8 mouse cellular contexts compared by ENCODE assay signal in the genomic region with DNA sequence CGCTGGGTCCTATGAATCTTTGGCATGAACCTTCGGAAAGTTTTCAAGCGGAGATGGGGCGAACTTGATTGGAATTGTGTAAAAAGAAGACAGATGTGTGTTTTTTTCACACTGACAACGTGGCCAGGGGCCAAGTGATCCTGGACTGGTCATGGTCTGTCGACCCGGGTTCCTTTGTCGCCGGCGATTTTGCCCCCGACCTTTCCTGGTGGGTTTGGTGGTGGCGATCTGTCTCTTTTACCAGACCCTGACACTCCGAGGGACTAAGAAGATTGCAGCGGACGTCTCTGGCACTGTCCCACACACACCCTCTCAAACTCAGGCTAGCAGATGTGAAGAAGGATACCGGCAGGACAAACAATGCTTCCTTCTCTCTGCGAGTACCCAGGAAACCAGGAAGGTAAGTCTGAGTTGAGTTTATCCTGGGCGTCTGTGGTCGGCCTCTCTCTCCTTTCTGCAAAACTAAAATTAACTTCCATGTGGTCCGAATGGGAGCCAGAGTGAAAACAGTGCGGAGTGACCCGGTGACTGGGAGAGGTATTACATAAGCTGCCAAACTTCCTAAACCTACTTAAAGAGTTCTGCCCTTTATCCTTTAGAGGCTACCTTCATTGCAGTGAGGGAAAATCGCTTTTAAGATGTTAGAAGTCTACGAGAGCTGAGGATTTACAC. TPM values are rescaled to one million over a fixed set of nuclear protein-coding genes. Genes with fewer than 3 reads are reported as not detected.
DNase-seq lines count a peak whose midpoint lies in the region; ATAC-seq lines count a peak whose summit lies in the region.

No protein-coding gene starts in this region.

- peak overlapping the region; percentile 83 for H3K4me2 ChIP-seq in embryonic facial prominence, embryonic 13.5 days
- H3K4me2 ChIP-seq in heart, embryonic 15.5 days, result peak overlapping the region; percentile 82
- H3K4me2 ChIP-seq in midbrain, embryonic 13.5 days (replicated peaks), result peak overlapping the region; percentile 93

- peak overlapping the region; percentile 81 for H3K9ac ChIP-seq in embryonic facial prominence, embryonic 13.5 days
- peak overlapping the region; percentile 56 for H3K9ac ChIP-seq in heart, embryonic 15.5 days
- H3K9ac ChIP-seq in midbrain, embryonic 13.5 days (replicated peaks), result no peak overlapping the region

- H3K4me3 ChIP-seq in embryonic facial prominence, embryonic 13.5 days, result peak overlapping the region; percentile 59
- peak overlapping the region; percentile 57 for H3K4me3 ChIP-seq in heart, embryonic 15.5 days
- H3K4me3 ChIP-seq in midbrain, embryonic 13.5 days (replicated peaks), result peak overlapping the region; percentile 49

- no peak for ATAC-seq in embryonic facial prominence, embryonic 13.5 days (ENCODE audit: insufficient number of reproducible peaks, insufficient read depth, low FRiP score, low TSS enrichment, low read depth)
- ATAC-seq in heart, embryonic 15.5 days (replicated peaks; ENCODE audit: insufficient number of reproducible peaks, insufficient read depth, low FRiP score, low read depth), result no peak
- no peak for ATAC-seq in midbrain, embryonic 13.5 days

- no peaks in the 10 kb centered on the region for H3K9me3 ChIP-seq in embryonic facial prominence, embryonic 13.5 days
- H3K9me3 ChIP-seq in heart, embryonic 15.5 days (replicated peaks), result no peaks in the 10 kb centered on the region
- no peaks in the 10 kb centered on the region for H3K9me3 ChIP-seq in midbrain, embryonic 13.5 days

- H3K36me3 ChIP-seq in embryonic facial prominence, embryonic 13.5 days, result no peaks in the 10 kb centered on the region
- H3K36me3 ChIP-seq in heart, embryonic 15.5 days, result no peaks in the 10 kb centered on the region
- H3K36me3 ChIP-seq in midbrain, embryonic 13.5 days, result no peaks in the 10 kb centered on the region

- WGBS in embryonic facial prominence, embryonic 13.5 days, result 5% methylated on average over 24 of the region's 24 CpGs
- whole genome bisulfite sequencing in heart, embryonic 15.5 days, result 8% methylated on average over 24 of the region's 24 CpGs
- WGBS in midbrain, embryonic 13.5 days, result 8% methylated on average over 24 of the region's 24 CpGs

- no peaks in the 10 kb centered on the region for H3K27me3 ChIP-seq in embryonic facial prominence, embryonic 13.5 days
- no peaks in the 10 kb centered on the region for H3K27me3 ChIP-seq in heart, embryonic 15.5 days
- peaks cover 40% of the 10 kb centered on the region for H3K27me3 ChIP-seq in midbrain, embryonic 13.5 days

- peaks cover 6% of the 10 kb centered on the region for H3K4me1 ChIP-seq in embryonic facial prominence, embryonic 13.5 days
- peaks cover 13% of the 10 kb centered on the region; the same call in 1 of the 2 replicates for H3K4me1 ChIP-seq in heart, embryonic 15.5 days (replicated peaks)
- H3K4me1 ChIP-seq in midbrain, embryonic 13.5 days (replicated peaks), result peaks cover 20% of the 10 kb centered on the region

- peak; percentile 64 for DNase-seq in adrenal gland, postnatal 14 days
- peak; percentile 53 for DNase-seq in kidney, postnatal 14 days
- DNase-seq in spleen, postnatal 4 days (ENCODE audit: low spot score in 2 of 2), result no peak
- no peak for DNase-seq in c-Kit-positive CD71-positive TER-119-positive erythroid progenitor cells, embryonic 14.5 days (ENCODE audit: low spot score)
- DNase-seq in spleen, postnatal 36 days (ENCODE audit: low spot score in 2 of 2), result no peak

- peak overlapping the region; percentile 89 for H3K27ac ChIP-seq in embryonic facial prominence, embryonic 13.5 days
- peak overlapping the region; percentile 37 for H3K27ac ChIP-seq in heart, embryonic 15.5 days
- no peak overlapping the region for H3K27ac ChIP-seq in midbrain, embryonic 13.5 days

RNA-seq across cellular contexts. Expression of a gene that starts 1.1 kb away (rescaled TPM):
- total RNA-seq in adrenal gland, postnatal 14 days (2021), result 31.3 and 35.4 TPM in 2 replicates
- 42.6 and 43.4 TPM in 2 replicates for polyA plus RNA-seq in embryonic facial prominence, embryonic 13.5 days (2015; fragmentation: Nextera tagmentation; extraction: Ambion mirVana)
- 4.7 and 5.7 TPM in 2 replicates for polyA plus RNA-seq in heart, embryonic 15.5 days (2015; fragmentation: Nextera tagmentation; extraction: Ambion mirVana)
- polyA plus RNA-seq in midbrain, embryonic 13.5 days (2015; fragmentation: Nextera tagmentation; extraction: Ambion mirVana), result 2.8 and 3.2 TPM in 2 replicates

RNA-seq across cellular contexts. Expression of a gene that starts 37.4 kb away (rescaled TPM):
- total RNA-seq in adrenal gland, postnatal 14 days (2021), result 24.1 and 26.9 TPM in 2 replicates
- 60.6 and 67.0 TPM in 2 replicates for polyA plus RNA-seq in embryonic facial prominence, embryonic 13.5 days (2015; fragmentation: Nextera tagmentation; extraction: Ambion mirVana)
- 28.8 and 36.6 TPM in 2 replicates for polyA plus RNA-seq in heart, embryonic 15.5 days (2015; fragmentation: Nextera tagmentation; extraction: Ambion mirVana)
- polyA plus RNA-seq in midbrain, embryonic 13.5 days (2015; fragmentation: Nextera tagmentation; extraction: Ambion mirVana), result 46.2 and 63.1 TPM in 2 replicates

Comparison
In these comparisons a context has a peak if more than half of its experiments do, and no peak if none do; other contexts are left out.
1. DNase-seq: peak in adrenal gland, postnatal 14 days (single experiment) and kidney, postnatal 14 days (single experiment); none in spleen, postnatal 4 days (0 of 2), c-Kit-positive CD71-positive TER-119-positive erythroid progenitor cells, embryonic 14.5 days (single experiment) and spleen, postnatal 36 days (0 of 2).
2. Peak in every context shown above with its lines, with median percentiles within 50 percentile points of each other: H3K4me2 ChIP-seq and H3K4me3 ChIP-seq.